Mouse (Mus musculus): ENCODE measurements at regions not wholly inside any gene's neighbourhood (a gene's known extent, or its start where the extent isn't known, plus 50 kb on each side); places are given as distances from the start of the nearest gene placed in this dataset.

- no peaks in the 10 kb centered on the region; the same call in 1 of the 2 replicates for H3K4me1 ChIP-seq (ENCODE audit: control insufficient read depth, insufficient read depth, low read length)
- H3K27ac ChIP-seq (ENCODE audit: insufficient read depth, low read length) = no peak overlapping the region
- TF ChIP-seq CTCF (IDR thresholded peaks at IDR 0.05; ENCODE audit: extremely low read depth, insufficient read depth, low read length) (no peak), POLR2A (IDR thresholded peaks at IDR 0.05; ENCODE audit: extremely low read depth, insufficient read depth, low read length) (no peak)
- no peak overlapping the region for H3K4me3 ChIP-seq (ENCODE audit: insufficient read depth, low read length)
These were observed 68.6 kb downstream of the Dad1 start for GRCm38 (mm10) chr14:54185265-54185830.

DNA sequence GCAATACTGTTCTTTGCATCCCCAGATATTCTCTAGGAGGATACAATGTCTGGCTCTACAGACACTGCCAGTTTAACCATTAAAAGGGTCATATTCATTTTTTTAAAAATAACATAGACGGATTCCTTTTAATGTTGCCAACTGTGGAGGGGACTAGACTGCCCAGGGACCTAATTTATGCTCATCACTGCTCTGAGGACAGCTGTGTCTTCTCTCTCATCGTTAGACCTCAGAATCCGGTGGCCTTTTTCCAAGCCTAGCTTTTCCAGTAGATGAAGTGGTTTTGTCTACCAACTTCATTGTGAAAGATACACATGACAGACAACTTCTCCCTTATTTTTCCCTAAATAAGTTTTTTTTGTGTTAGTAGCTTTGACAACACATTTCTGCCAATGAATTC lies 70.0 kb downstream of the Dad1 start:
- Histone ChIP-seq H3K4me3 (ENCODE audit: insufficient read depth, low read length) (no peak overlapping the region), H3K4me1 (ENCODE audit: control insufficient read depth, insufficient read depth, low read length) (peaks cover 2% of the 10 kb centered on the region), H3K27ac (ENCODE audit: insufficient read depth, low read length) (no peak overlapping the region)
- TF ChIP-seq CTCF (IDR thresholded peaks at IDR 0.05; ENCODE audit: extremely low read depth, insufficient read depth, low read length) (no peak), POLR2A (IDR thresholded peaks at IDR 0.05; ENCODE audit: extremely low read depth, insufficient read depth, low read length) (no peak)

DNA sequence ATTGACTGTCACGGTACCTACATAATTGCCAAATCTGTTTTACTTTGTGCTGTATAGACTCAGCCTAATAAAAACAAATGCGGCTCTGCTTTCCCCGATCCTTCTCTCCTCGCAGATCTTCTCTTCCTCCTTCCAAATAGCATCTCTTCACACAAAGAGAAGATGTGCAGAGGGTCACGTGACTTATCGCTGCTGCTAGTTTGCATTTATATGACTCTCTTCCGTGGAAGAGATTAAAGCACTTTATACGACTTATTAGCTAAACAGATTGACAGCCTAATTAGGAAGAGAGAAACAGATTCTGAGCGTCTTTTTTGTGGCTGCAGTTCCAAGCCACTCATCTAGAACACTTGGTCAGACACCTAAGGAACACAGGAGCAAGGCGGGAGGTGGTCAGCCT lies 71.1 kb downstream of the Dad1 start:
- no peak overlapping the region for H3K4me3 ChIP-seq (ENCODE audit: insufficient read depth, low read length)
- H3K27ac ChIP-seq (ENCODE audit: insufficient read depth, low read length) = no peak overlapping the region

DNA sequence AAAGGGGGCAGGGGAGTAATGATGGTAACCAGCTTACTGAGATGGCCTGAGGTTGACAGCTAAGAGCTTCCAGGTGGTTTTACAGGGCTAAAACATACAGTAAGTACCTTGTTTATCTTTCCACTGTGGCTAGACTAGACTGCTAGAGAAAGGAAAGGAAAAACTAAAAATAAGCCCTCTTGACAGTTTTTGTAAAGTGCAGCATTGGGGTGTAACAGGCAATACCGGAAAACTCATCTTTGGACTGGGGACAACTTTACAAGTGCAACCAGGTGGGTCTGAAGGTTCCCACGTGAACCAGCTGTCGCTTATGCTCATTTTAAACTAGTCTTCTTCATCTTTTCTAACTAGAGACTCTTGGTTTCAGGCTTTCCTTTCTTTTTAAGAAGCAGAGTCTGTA lies 72.6 kb downstream of the Dad1 start:
- Histone ChIP-seq H3K4me1 (ENCODE audit: control insufficient read depth, insufficient read depth, low read length) (peaks cover 2% of the 10 kb centered on the region), H3K27ac (ENCODE audit: insufficient read depth, low read length) (no peak overlapping the region; the same call in 1 of the 2 replicates)
- TF ChIP-seq CTCF (IDR thresholded peaks at IDR 0.05; ENCODE audit: extremely low read depth, insufficient read depth, low read length) (no peak), POLR2A (IDR thresholded peaks at IDR 0.05; ENCODE audit: extremely low read depth, insufficient read depth, low read length) (no peak)

More for the DNA sequence above, 71.1 kb downstream of the Dad1 start:
- peaks cover 2% of the 10 kb centered on the region for H3K4me1 ChIP-seq (ENCODE audit: control insufficient read depth, insufficient read depth, low read length)
- no peak for TF ChIP-seq CTCF (IDR thresholded peaks at IDR 0.05; ENCODE audit: extremely low read depth, insufficient read depth, low read length)
- no peak for TF ChIP-seq POLR2A (IDR thresholded peaks at IDR 0.05; ENCODE audit: extremely low read depth, insufficient read depth, low read length)

GRCm38 (mm10) chr14:54180754-54181153 lies 73.2 kb downstream of the Dad1 start:
- peaks cover 2% of the 10 kb centered on the region for H3K4me1 ChIP-seq (ENCODE audit: control insufficient read depth, insufficient read depth, low read length)
- H3K27ac ChIP-seq (ENCODE audit: insufficient read depth, low read length) = no peak overlapping the region; the same call in 1 of the 2 replicates
- TF ChIP-seq CTCF (IDR thresholded peaks at IDR 0.05; ENCODE audit: extremely low read depth, insufficient read depth, low read length) (no peak), POLR2A (IDR thresholded peaks at IDR 0.05; ENCODE audit: extremely low read depth, insufficient read depth, low read length) (no peak)
- no peak overlapping the region for H3K4me3 ChIP-seq (ENCODE audit: insufficient read depth, low read length)

More for the DNA sequence above, 72.6 kb downstream of the Dad1 start:
- H3K4me3 ChIP-seq (ENCODE audit: insufficient read depth, low read length) = no peak overlapping the region

DNA sequence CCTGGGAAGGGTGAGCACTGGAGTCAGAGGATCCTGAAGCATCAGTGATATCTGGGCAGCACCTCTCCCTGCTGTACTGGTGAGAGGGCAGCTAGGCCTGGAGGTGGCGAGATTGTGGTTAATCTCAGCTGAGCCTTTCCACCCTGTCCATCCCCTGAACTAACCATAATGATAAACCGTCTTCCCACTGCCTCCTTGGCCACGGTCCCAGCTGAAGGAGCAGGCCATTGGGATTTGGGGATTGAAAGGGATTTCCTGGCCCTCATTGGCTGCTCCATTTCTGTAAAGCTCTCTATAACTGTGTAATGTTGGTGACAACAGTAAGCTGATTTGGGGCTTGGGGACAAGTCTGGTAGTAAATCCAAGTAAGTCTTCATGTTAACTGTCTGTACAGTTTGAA lies 73.6 kb downstream of the Dad1 start:
- TF ChIP-seq CTCF (IDR thresholded peaks at IDR 0.05; ENCODE audit: extremely low read depth, insufficient read depth, low read length) (no peak), POLR2A (IDR thresholded peaks at IDR 0.05; ENCODE audit: extremely low read depth, insufficient read depth, low read length) (no peak)
- no peak overlapping the region; the same call in 1 of the 2 replicates for H3K27ac ChIP-seq (ENCODE audit: insufficient read depth, low read length)
- no peak overlapping the region for H3K4me3 ChIP-seq (ENCODE audit: insufficient read depth, low read length)
- H3K4me1 ChIP-seq (ENCODE audit: control insufficient read depth, insufficient read depth, low read length) = peaks cover 2% of the 10 kb centered on the region

- Histone ChIP-seq H3K4me1 (ENCODE audit: control insufficient read depth, insufficient read depth, low read length) (peaks cover 2% of the 10 kb centered on the region), H3K27ac (ENCODE audit: insufficient read depth, low read length) (no peak overlapping the region), H3K4me3 (ENCODE audit: insufficient read depth, low read length) (no peak overlapping the region)
- no peak for TF ChIP-seq CTCF (IDR thresholded peaks at IDR 0.05; ENCODE audit: extremely low read depth, insufficient read depth, low read length)
- no peak for TF ChIP-seq POLR2A (IDR thresholded peaks at IDR 0.05; ENCODE audit: extremely low read depth, insufficient read depth, low read length)
These were observed 75.0 kb downstream of the Dad1 start for GRCm38 (mm10) chr14:54178856-54179255.

DNA sequence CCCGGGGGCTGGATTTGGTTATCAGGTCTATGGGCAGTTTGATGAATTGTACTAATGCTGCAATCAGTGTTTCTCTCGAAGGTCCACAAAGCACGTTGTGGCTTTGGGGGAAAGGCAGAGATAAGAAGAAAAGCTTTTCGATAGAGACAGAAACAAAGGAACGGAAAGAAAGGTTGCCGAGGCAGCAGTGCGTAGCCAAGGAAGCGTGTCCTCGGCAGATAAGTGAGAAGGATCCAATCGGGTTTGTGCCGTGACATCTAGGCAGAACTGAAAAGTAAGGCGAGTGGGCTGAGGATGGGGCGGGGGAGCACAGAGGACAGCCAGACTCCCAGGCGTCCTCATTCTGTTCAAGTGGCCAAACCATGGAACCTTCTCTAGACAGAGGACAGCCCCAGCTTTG lies 77.4 kb downstream of the Dad1 start:
- peaks cover 2% of the 10 kb centered on the region for H3K4me1 ChIP-seq (ENCODE audit: control insufficient read depth, insufficient read depth, low read length)
- TF ChIP-seq POLR2A (IDR thresholded peaks at IDR 0.05; ENCODE audit: extremely low read depth, insufficient read depth, low read length) (no peak), CTCF (IDR thresholded peaks at IDR 0.05; ENCODE audit: extremely low read depth, insufficient read depth, low read length) (no peak)
- no peak overlapping the region for H3K27ac ChIP-seq (ENCODE audit: insufficient read depth, low read length)
- H3K4me3 ChIP-seq (ENCODE audit: insufficient read depth, low read length) = no peak overlapping the region

GRCm38 (mm10) chr14:54175476-54175875 lies 78.4 kb downstream of the Dad1 start:
- TF ChIP-seq POLR2A (IDR thresholded peaks at IDR 0.05; ENCODE audit: extremely low read depth, insufficient read depth, low read length) (no peak), CTCF (IDR thresholded peaks at IDR 0.05; ENCODE audit: extremely low read depth, insufficient read depth, low read length) (no peak)
- peaks cover 2% of the 10 kb centered on the region for H3K4me1 ChIP-seq (ENCODE audit: control insufficient read depth, insufficient read depth, low read length)
- H3K4me3 ChIP-seq (ENCODE audit: insufficient read depth, low read length) = no peak overlapping the region
- no peak overlapping the region for H3K27ac ChIP-seq (ENCODE audit: insufficient read depth, low read length)

GRCm38 (mm10) chr14:54173316-54173715 lies 80.6 kb downstream of the Dad1 start:
- Histone ChIP-seq H3K27ac (ENCODE audit: insufficient read depth, low read length) (no peak overlapping the region), H3K4me3 (ENCODE audit: insufficient read depth, low read length) (no peak overlapping the region)
- TF ChIP-seq POLR2A (IDR thresholded peaks at IDR 0.05; ENCODE audit: extremely low read depth, insufficient read depth, low read length) = no peak
- TF ChIP-seq CTCF (IDR thresholded peaks at IDR 0.05; ENCODE audit: extremely low read depth, insufficient read depth, low read length) = no peak

More at GRCm38 (mm10) chr14:54173316-54173715, 80.6 kb downstream of the Dad1 start:
- no peaks in the 10 kb centered on the region for H3K4me1 ChIP-seq (ENCODE audit: control insufficient read depth, insufficient read depth, low read length)
